Mouse (Mus musculus) embryo, embryonic 9.5 days (tissue): ENCODE results near the gene Vmn2r99.

Experiments used
- DNase-seq: peaks from one replicate; pipeline ENCODE4 v3.0.0-alpha.2; 2017; ENCODE audit errors: extremely low spot score

Gene Vmn2r99

GRCm38 (mm10) chr17:19361649-19362048 is at the start of gene Vmn2r99:
TSS of gene Vmn2r99 (plus strand) at chr17:19361949.
- no peak for DNase-seq

DNA sequence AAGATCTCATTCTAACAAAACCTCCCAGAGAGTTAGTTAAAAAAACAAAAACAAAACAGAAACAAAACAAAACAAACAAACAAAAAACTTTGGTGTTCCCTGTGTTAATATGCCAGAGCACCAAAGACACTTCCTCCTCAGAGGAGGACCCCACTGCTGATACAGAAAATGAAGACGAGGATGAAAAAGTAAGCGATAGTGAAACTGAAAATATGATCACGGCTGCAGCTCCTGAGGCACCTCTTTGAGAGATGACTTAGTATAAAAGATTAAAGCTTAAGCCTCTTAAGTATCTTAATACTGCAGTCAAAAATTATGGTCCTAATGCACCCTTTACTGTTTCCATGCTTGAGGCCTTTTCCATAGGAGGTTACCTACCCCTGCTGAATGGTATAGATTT is 75.9 kb downstream of the Vmn2r99 start:
- DNase-seq = no peak

GRCm38 (mm10) chr17:19444932-19445331 is 83.2 kb downstream of the Vmn2r99 start:
- DNase-seq = no peak
